Mouse (Mus musculus) heart, postnatal 0 days (tissue): ENCODE results near the gene Lrch4.

ENCODE experiments used
- CTCF ChIP-seq: IDR thresholded peaks from 2 replicates; pipeline ENCODE4 v1.5.1; 2016; ENCODE audit warnings: antibody characterized with exemption, control low read depth, low read depth
- EP300 ChIP-seq: IDR thresholded peaks from 2 replicates; pipeline ENCODE4 v1.6.1; 2016; ENCODE audit warnings: antibody characterized with exemption, low read depth

GRCm38 (mm10) chr5:137685653-137686052 lies 56.7 kb downstream of the Lrch4 start:
- no peak for TF ChIP-seq CTCF
- no peak for TF ChIP-seq EP300
